Mouse (Mus musculus) Patski (cell line): Measurements from ENCODE around the gene Tex36. TPM values are rescaled to one million over a fixed set of nuclear protein-coding genes. Genes with fewer than 3 reads are reported as not detected.

ENCODE experiments used
- ATAC-seq: fragments of 100-300 bp; one replicate; pipeline ENCODE4 v1.8.0; 2021
- CTCF ChIA-PET: fragments of 350-600 bp; sonication (Branson Sonifier 250); formaldehyde crosslinking; loops from one replicate; lab custom pipeline; 2022; ENCODE audit warnings: inconsistent platforms; lab: Charles Lee
- POLR2A ChIA-PET: fragments of 350-600 bp; sonication (Branson Sonifier 250); formaldehyde crosslinking; loops from one replicate; lab custom pipeline; 2022; ENCODE audit warnings: antibody characterized with exemption, inconsistent platforms; lab: Charles Lee
- DNase-seq: peaks from one replicate; pipeline ENCODE4 v3.0.0-alpha.2; 2011; ENCODE audit warnings: low read depth, low spot score
- H3K27me3 ChIP-seq: fragments of 371-371 bp; one replicate; pipeline ENCODE4 v1.5.1; 2021
- CTCF ChIP-seq: fragments of 100-300 bp; IDR thresholded peaks from one replicate; pipeline ENCODE4 v1.5.1; 2021
- in situ Hi-C: fragments of 300-500 bp; cut with MboI; formaldehyde crosslinking; loops from 3 replicates; pipeline ENCODE4 v1.11.1; 2018; ENCODE audit warnings: low pct_unique_long_range_greater_than_20kb, mixed read lengths
- polyA plus RNA-seq: library from polyadenylated mRNA; unstranded; gene quantifications from one replicate; pipeline ENCODE4 v1.2.3, GENCODE M21; 2021

Tex36 gene
- polyA plus RNA-seq, 1 experiment from 2014 or later, result not detected

DNA sequence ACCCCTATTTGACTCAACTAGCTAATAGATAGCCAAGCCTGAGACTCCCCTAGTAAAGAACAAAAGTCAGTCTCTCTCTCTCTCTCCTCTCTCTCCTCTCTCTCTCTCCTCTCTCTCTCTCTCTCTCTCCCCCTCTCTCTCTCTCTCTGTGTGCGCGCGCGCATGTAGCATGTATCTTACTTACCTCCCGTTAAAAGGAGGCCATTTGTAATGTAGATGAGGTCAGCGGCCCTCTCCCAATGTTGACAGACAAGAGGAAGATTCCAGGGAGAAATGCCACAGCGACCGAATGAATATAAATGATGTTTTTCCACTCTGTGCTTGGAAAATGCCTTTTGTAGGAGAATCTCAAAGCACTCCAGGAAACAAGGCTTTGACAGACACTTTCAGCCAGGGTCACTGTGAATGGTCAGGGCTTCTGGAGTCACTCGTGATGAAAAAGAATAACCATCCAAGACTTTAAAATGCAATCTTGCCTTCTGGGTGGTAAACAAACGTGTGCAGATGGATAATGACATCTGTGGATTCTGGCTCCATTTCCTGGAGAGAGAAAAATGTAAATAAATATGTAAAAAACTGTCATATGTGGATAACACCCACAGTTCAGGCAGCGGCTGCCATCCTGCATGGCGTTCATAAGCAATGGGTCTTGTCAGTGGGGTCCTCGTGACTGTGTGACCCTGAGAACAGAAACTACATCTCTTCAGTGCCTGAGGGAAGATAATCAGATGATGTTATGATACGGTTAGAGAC, 25.4 kb upstream of the Tex36 start:
- CTCF ChIA-PET, result interaction anchor here (1.4 kb wide), 1 partner anchor 10 kb away, joined by 4 read pairs; the partner anchor contains the start of gene Edrf1
- DNase-seq (no peak), ATAC-seq (no peak)
- no peaks in the 10 kb centered on the region for H3K27me3 ChIP-seq
- TF ChIP-seq CTCF, result no peak
- in situ Hi-C loops, result no loop called here
- POLR2A ChIA-PET, result no interaction called here

DNA sequence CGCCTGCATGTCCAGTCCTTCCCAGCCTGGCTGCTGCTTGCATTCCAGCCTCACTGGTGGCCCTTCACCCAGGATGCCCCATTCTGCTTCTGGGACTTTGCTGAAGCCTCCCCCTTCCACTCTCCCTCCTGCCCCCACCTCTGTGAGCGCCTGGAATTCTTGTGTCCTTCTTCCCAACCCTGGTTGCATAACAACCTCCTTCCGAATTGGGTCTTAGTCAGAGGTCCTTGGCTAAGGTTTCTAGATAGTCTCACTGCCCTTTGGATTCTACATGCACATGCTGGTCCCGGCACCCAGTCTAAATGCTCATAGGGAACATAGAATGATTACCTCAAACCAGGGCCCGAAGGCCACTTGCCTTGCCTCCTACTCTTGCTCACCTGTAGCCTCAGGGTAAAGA, 21.3 kb upstream of the Tex36 start:
- ATAC-seq, result no peak
- in situ Hi-C loops, result no loop called here
- CTCF ChIA-PET, result no interaction called here
- no peak for TF ChIP-seq CTCF
- no peak for DNase-seq
- H3K27me3 ChIP-seq, result no peaks in the 10 kb centered on the region
- POLR2A ChIA-PET, result no interaction called here

DNA sequence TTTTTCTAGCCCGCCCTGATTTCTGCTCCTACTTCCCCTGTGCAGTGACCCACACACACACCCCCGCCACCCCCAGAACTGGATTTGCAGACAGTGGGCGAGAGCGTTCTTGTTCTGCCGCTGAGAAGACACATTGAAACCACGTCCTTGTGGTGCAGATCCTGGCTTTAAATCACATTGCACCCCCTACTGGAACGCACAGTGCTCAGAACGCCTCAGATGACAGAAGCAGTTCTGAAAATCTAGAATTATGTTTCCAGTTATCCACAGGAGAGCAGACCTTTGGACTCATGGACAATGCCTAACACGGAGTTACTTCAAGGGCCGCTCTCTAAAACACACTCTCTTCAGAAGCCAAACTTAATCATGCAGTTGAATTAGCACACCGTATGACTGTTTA, 18.8 kb upstream of the Tex36 start:
- CTCF ChIA-PET, result interaction anchor here (1.3 kb wide), 1 partner anchor 12 kb away, joined by 3 read pairs; no protein-coding TSS in a partner anchor
- POLR2A ChIA-PET, result no interaction called here
- H3K27me3 ChIP-seq, result no peaks in the 10 kb centered on the region
- ATAC-seq (no peak), DNase-seq (no peak)
- in situ Hi-C loops, result no loop called here
- peak; percentile 38 for TF ChIP-seq CTCF

DNA sequence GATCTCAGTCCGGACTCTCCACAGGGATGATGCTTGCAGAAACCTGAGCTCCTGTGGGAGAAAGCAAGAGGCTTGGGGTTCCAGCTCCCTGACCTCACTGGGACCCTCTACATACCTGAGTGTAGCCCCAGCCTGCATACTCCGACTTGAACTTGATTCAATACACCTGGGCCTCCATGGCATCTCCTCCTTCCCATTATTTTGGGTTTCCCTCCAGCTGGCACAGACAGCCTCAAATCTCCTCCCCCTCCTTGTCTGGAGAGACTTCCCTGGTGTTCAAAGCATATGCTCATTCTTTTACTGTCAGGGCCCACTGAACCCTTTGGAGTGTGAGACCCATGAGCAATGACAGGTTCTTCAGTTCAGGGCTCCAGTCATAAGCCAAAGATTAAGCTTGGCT, 11.0 kb upstream of the Tex36 start:
- in situ Hi-C loops, result no loop called here
- CTCF ChIA-PET, result interaction anchor here (0.6 to 2.8 kb wide), 2 partner anchors 24 to 65 kb away, joined by 3 to 9 read pairs; partner anchors contain the start of gene Edrf1

DNA sequence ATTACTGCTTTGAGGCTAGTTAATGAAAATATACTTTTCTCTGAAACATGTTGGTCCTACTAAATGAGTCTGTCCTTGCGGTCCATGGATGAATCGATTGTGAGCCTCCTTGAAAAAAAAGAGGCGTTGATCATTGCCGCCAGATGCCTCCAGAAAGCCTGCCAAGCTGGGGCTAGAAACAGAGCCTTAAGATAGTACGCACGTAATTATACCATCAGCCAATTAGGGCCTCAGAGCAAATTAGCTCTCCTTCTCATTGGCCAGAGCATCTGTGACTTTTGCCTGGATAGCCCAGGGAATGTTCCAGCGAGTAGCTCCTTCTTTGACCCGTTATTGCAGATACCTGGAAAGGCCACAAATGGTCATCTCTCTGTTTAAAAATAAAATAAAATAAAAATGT, 7.6 kb upstream of the Tex36 start:
- in situ Hi-C loops, result no loop called here
- ATAC-seq (no peak), DNase-seq (no peak)
- no peaks in the 10 kb centered on the region for H3K27me3 ChIP-seq
- ChIA-PET POLR2A (no interaction called here), CTCF (interaction anchor here (1.2 kb wide), 1 partner anchor 32 kb away, joined by 3 read pairs; no protein-coding TSS in a partner anchor)
- no peak for TF ChIP-seq CTCF

More for the DNA sequence above, 11.0 kb upstream of the Tex36 start:
- DNase-seq (no peak), ATAC-seq (no peak)
- POLR2A ChIA-PET, result no interaction called here
- no peaks in the 10 kb centered on the region for H3K27me3 ChIP-seq
- no peak for TF ChIP-seq CTCF

DNA sequence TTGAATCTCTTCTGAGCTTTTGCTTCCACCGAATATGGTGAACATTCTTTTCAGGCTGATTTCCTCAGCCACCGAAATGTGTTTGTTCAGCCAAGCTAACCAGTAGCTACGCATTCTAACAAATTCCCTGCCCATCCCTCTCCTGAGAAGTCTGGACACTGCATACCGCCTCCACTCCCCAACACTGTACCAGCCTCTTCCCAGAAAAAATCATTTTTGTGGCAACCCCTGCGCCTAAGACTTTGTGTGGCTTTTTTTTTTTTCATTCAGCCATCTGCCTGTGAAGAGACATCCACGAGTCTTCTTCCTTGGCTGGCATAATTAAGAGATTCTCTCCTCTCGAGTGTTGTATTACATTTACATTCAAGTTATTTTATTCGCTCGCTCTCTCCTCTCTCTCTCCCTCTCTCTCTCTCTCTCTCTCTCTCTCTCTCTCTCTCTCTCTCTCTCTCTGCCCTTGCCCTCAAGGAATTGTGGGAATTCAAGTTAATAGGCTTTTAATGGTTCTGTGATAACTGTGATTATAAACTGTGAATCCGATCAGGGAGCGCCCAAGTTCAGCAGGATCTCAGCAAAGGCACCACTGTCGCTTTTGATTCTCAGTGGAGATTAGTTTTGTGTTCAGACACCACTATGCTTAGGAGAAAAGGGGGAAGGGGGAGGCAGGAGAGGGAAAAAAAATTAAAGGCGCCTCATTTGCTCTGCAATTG, 6.8 kb upstream of the Tex36 start:
- POLR2A ChIA-PET, result interaction anchor here (0.7 to 2.0 kb wide), 2 partner anchors 173 to 488 kb away, joined by 4 to 7 read pairs; no protein-coding TSS in a partner anchor
- CTCF ChIA-PET, result interaction anchor here (1.0 kb wide), 1 partner anchor 11 kb away, joined by 3 read pairs; no protein-coding TSS in a partner anchor
- H3K27me3 ChIP-seq, result no peaks in the 10 kb centered on the region
- ATAC-seq (peak; percentile 11), DNase-seq (no peak)
- in situ Hi-C loops, result no loop called here
- no peak for TF ChIP-seq CTCF

DNA sequence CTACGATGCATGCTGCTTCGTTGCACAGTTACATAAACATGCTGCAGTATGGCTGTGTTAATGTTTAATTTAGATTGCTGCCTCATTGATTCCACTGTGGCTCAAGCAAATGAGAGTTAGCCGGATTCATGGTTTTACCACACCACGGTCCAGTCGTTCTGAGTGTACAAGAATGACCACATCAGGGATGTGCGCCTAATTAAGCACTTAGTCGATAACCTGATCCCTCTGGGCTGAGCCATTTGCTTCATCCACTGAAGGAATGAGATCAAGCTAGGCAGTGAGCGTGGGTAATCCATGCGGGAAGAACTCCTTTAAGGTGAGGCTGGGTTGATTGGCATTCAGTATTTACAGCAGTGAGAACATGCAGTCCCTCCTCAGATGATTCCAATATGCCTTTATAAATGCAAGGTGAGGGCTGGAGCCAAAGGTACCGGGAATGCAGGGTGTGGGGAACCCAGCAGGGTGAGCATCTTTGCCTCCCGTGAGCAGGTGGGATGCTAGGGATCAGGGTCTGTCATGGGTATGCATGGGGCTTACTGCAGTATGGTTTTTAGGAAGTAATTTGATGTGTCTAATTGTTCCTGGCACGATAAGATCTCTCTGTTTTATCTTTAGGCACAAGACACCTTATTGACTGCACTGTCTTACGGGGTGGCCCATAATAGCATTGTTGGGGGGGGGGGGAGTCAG, 6.1 kb upstream of the Tex36 start:
- ChIA-PET POLR2A (interaction anchor here (0.7 to 2.0 kb wide), 2 partner anchors 173 to 488 kb away, joined by 4 to 7 read pairs; no protein-coding TSS in a partner anchor), CTCF (interaction anchor here (1.0 kb wide), 1 partner anchor 10 kb away, joined by 3 read pairs; no protein-coding TSS in a partner anchor)
- H3K27me3 ChIP-seq, result no peaks in the 10 kb centered on the region
- in situ Hi-C loops, result no loop called here
- TF ChIP-seq CTCF, result no peak
- DNase-seq (peak; percentile 89), ATAC-seq (peak; percentile 91)

DNA sequence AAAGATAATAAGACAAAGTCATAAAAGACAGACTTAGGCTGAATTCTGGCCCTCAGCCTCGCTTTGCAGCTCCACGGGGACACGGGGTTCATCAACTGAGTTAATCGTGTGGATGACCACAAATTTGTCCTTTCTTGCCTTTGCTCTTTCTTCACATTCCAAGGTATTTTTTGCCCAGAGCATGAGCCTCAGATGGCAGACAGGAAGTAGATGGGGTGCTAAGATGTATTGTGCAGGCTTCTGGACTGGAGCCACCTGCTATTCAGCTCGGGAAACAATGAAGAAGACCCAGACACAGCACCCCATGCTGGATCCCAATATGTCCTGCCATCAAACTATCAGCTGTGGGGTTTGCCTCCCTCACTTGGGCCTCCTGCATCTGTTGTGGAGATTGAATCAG, 5.4 kb upstream of the Tex36 start:
- POLR2A ChIA-PET, result interaction anchor here (0.7 to 2.0 kb wide), 2 partner anchors 487 to 536 kb away, joined by 4 to 7 read pairs; no protein-coding TSS in a partner anchor
- TF ChIP-seq CTCF, result no peak
- H3K27me3 ChIP-seq, result no peaks in the 10 kb centered on the region
- ATAC-seq (peak; percentile 55), DNase-seq (peak; percentile 90)
- CTCF ChIA-PET, result interaction anchor here (1.2 to 2.2 kb wide), 3 partner anchors 11 to 31 kb away, joined by 3 to 8 read pairs (median 4); partner anchors contain the start of gene Edrf1
- in situ Hi-C loops, result no loop called here

DNA sequence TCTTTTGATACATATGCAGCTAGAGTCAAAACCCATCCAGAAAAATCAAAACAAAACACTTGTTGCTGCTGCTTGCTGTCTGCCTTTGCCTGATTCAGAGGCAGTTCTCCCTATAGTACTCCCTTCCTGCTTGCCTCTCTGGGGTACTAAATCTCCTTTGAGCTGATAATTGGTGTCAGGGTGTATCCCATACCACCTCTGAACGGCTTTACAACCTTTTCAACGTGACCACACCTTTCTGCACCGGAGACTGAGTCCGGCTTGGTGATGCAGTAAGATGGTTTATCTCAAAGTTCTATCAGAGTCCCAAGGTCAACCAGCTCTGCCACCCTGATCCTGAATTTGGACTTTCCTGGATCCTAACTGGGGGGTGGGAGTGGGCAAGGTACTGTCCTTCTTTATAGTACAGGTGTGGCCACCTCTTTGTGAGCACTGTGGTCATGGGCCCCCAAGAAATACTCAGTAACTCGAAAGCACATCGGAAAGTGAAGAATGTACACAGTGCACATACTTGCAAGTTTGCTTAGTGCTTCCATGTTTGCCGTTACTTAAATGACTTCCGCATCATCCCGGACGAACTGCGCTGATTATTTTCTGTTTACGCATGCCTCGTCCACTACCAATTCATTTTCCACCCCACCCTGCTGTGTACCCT, 2.6 kb upstream of the Tex36 start:
- ATAC-seq (no peak), DNase-seq (no peak)
- no peaks in the 10 kb centered on the region for H3K27me3 ChIP-seq
- ChIA-PET POLR2A (no interaction called here), CTCF (no interaction called here)
- no peak for TF ChIP-seq CTCF
- in situ Hi-C loops, result no loop called here

DNA sequence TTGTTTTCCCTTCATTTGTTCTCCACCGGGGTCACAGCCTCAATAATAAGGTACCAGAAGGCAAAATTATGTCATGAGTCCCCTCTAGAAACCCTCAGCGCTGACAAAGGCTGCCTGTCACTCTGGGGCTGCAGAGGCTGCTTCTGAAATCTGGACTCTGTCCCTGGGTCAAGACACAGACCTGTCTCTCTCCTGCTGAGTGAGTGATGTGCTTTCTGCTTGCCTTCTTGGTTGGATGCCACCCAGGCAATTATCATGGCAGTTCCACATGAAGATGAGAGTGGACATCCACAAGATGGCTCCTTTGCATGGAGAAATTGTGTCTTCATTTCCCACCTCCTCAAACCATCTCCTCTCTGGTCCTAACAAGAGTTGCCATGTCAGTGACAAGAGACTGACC, 1.2 kb upstream of the Tex36 start:
- in situ Hi-C loops, result no loop called here

More for the DNA sequence above, 1.2 kb upstream of the Tex36 start:
- ATAC-seq (no peak), DNase-seq (no peak)
- no peaks in the 10 kb centered on the region for H3K27me3 ChIP-seq
- POLR2A ChIA-PET, result no interaction called here
- CTCF ChIA-PET, result no interaction called here
- TF ChIP-seq CTCF, result no peak
